Mouse (Mus musculus) megakaryocyte-erythroid progenitor cell, adult 5-6 weeks (primary cell): Measurements from ENCODE around the gene Dpt. TPM values are rescaled to one million over a fixed set of nuclear protein-coding genes. Genes with fewer than 3 reads are reported as not detected.

ENCODE experiments used
- total RNA-seq, 2 experiments: library from RNA; stranded (forward) in 1 of 2; stranded (reverse) in 1 of 2; fragments of 200-1000, 215-1000 nt in 1 of 2; fragments of >200 nt in 1 of 2; fragmentation: Nextera tagmentation in 1 of 2; gene quantifications; 2 replicates each; pipeline ENCODE4 v1.2.3; 2014 to 2017

Gene Dpt
- total RNA-seq, 2 experiments from 2014 or later, result not detected

Other genes with a start within 250 kb of the Dpt start
- 25.0 TPM in 1 of 2 replicates, not detected in the other for gene Xcl1, start 138.9 kb downstream of the Dpt start, total RNA-seq (2014; fragmentation: Nextera tagmentation)
- 26.7 TPM in 1 of 2 replicates, not detected in the other for gene Xcl1, start 138.9 kb downstream of the Dpt start, total RNA-seq (2017)